Mouse (Mus musculus) brain, embryonic 18.5 days (tissue): ENCODE data around the gene Fndc1.

Experiments used
- DNase-seq: peaks from one replicate; pipeline ENCODE4 v3.0.0-alpha.2; 2012; ENCODE audit warnings: low read depth, low spot score

The Fndc1 gene

DNA sequence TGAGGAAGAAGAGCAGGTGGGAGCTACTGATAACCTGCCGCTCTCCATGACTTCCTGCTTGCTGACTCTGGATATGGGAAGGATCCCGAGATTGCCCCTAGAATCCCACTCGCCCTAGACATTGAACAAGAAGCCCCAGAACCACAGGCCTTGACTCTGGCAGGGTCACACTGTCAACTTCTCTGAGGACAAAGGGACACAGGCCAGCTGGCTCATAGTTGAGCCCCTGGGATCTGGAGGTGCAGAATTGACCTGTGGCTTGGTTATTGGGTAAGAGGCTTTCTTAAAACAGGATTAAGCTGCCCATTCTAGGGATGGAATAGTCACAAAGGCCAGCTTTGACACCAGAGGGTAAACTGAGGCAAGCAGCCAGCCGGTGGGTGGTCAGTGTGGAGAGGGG lies 136.8 kb downstream of the Fndc1 start:
- no peak for DNase-seq
